Mouse (Mus musculus) liver, postnatal 0 days (tissue): ENCODE results near the gene Cnot10.
A peak's percentile ranks its signal among the peaks of the same experiment; 100 is the strongest.

Experiments
- CTCF ChIP-seq: sonication (generic); IDR thresholded peaks from 2 replicates; pipeline ENCODE4 v1.5.1; 2016; ENCODE audit warnings: antibody characterized with exemption, low read depth
- EP300 ChIP-seq: IDR thresholded peaks from 2 replicates; pipeline ENCODE4 v1.6.1; 2016; ENCODE audit warnings: antibody characterized with exemption, low read depth, mild to moderate bottlenecking

DNA sequence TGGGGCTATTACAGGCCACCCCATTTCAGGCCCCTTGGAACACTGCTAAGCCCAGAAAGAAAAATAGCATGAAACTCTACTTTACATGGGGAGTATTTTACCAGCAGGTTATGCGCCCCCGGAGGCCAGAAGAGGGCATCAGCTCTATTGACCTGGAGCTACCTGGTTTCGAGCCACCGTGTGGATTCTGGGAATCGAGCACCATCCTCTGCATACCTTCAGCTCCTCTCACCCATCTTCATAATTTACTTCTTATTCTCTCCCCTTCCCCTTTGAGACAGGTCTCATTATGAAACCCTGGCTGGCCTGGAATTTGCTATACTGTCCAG, 55.0 kb downstream of the Cnot10 start:
- TF ChIP-seq CTCF (peak; percentile 30), EP300 (no peak)
